Mouse (Mus musculus) layer of hippocampus, adult 8-10 months (tissue): ENCODE measurements around the gene Olfr354. TPM values are rescaled to one million over a fixed set of nuclear protein-coding genes. Genes with fewer than 3 reads are reported as not detected.

Experiments used
- DNase-seq, 2 experiments: peaks; one replicate each; pipeline ENCODE4 v3.0.0; 2022; ENCODE audit warnings: low spot score in 2 of 2
- total RNA-seq, 4 experiments: library from RNA; stranded (reverse); gene quantifications; 2 replicates each; pipeline ENCODE4 v1.2.4; 2022

The Olfr354 gene
- total RNA-seq: not detected

DNA sequence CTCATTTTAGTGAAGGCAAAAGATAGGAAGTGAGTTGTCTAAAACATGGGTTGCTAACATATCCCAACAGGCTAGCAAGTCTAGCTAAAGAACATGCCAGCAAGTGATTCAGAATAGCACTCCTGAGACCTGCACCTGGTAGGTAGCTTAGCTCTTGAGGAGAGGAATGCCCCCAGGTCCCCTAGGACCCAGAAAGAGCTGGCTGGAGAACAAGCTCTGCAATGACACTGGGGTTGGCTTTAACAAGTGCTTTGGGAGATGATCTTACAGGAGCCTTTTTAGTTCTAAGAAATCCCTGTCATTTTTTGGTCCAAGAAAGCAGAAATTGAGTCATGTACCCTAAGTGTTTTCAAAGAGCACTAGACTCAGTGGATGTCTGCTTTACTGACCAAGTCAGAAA, at the start of gene Olfr354:
Gene Olfr354, plus strand, starts transcription at position 301 of the 400 bp plus-strand sequence.
- DNase-seq: no peak

- no peak for DNase-seq
These were observed 42.9 kb upstream of the Olfr354 start, which contains the start of gene Olfr351 for GRCm38 (mm10) chr2:36862560-36862959. TSS of gene Olfr351 (minus strand) at chr2:36862660.

GRCm38 (mm10) chr2:36868160-36868559, 37.3 kb upstream of the Olfr354 start, which contains the start of gene Olfr352:
TSS of gene Olfr352 (plus strand) at chr2:36868460.
- no peak for DNase-seq

DNA sequence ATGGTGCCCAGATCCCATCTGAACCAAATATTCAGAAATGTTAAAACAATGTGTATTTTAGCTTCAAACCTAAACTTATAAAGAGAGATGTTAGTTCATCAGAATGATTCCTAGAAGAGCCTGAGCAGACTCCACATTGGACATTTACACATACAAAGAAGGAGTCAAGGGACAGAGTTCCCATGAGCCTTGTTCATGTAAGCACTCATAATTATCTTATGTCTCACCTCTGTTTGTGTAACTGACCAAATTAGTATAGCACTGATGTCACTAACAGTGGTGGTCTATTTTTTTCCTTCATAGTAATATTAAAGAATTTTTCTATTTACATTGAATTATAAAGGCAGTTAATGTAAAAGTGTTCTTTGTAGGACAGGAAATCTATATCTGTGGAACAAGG, 12.6 kb upstream of the Olfr354 start, which contains the start of gene Olfr353:
Gene Olfr353, minus strand, starts transcription at position 101 of the 400 bp plus-strand sequence.
- no peak for DNase-seq

- no peak for DNase-seq
These were observed 8.4 kb upstream of the Olfr354 start for GRCm38 (mm10) chr2:36897114-36897513.

GRCm38 (mm10) chr2:36928797-36929196, 23.3 kb downstream of the Olfr354 start, which contains the start of gene Olfr355:
TSS of gene Olfr355 (minus strand) at chr2:36928897.
- no peak for DNase-seq

GRCm38 (mm10) chr2:36936821-36937220, 31.3 kb downstream of the Olfr354 start, which contains the start of gene Olfr356:
TSS of gene Olfr356 (plus strand) at chr2:36937121.
- no peak for DNase-seq

Other genes starting within 250 kb of the Olfr354 start
- not detected for gene Olfr346, start 219.9 kb upstream of the Olfr354 start, total RNA-seq
- not detected for gene Olfr347, start 173.8 kb upstream of the Olfr354 start, total RNA-seq
- not detected for gene Olfr348, start 121.4 kb upstream of the Olfr354 start, total RNA-seq
- not detected for gene Olfr50, start 115.1 kb upstream of the Olfr354 start, total RNA-seq
- not detected for gene Olfr3, start 88.6 kb upstream of the Olfr354 start, total RNA-seq
- not detected for gene Olfr350, start 59.4 kb upstream of the Olfr354 start, total RNA-seq
- under 1 TPM in 1 of 4 experiments, not detected in 3; 0.16 TPM for gene Olfr351, start 43.0 kb upstream of the Olfr354 start, total RNA-seq
- gene Olfr352, start 37.2 kb upstream of the Olfr354 start, total RNA-seq: not detected
- not detected for gene Olfr353, start 12.7 kb upstream of the Olfr354 start, total RNA-seq
- not detected for gene Olfr355, start 23.2 kb downstream of the Olfr354 start, total RNA-seq
- gene Olfr356, start 31.4 kb downstream of the Olfr354 start, total RNA-seq: not detected
- gene Olfr357, start 88.1 kb downstream of the Olfr354 start, total RNA-seq: not detected
- gene Olfr358, start 103.7 kb downstream of the Olfr354 start, total RNA-seq: not detected
- gene Olfr360, start 160.1 kb downstream of the Olfr354 start, total RNA-seq: not detected
- gene Olfr361, start 183.6 kb downstream of the Olfr354 start, total RNA-seq: not detected
- gene Olfr362, start 212.2 kb downstream of the Olfr354 start, total RNA-seq: not detected
- gene Olfr364-ps1, start 233.6 kb downstream of the Olfr354 start, total RNA-seq: not detected